Mouse (Mus musculus) thymus, postnatal 36 days (tissue): ENCODE data around the gene Snx5.

Experiments used
- DNase-seq, 2 experiments: peaks; one replicate each; pipeline ENCODE4 v3.0.0; 2022; ENCODE audit warnings: mixed read lengths in 2 of 2

Snx5 gene

GRCm38 (mm10) chr2:144270507-144271420 is at the start of gene Snx5, which contains the start of gene Mgme1:
Gene Snx5, minus strand, starts transcription at chr2:144270906.
Gene Mgme1, plus strand, starts transcription at chr2:144270663.
- DNase-seq = peak; percentile 92 to 94

DNA sequence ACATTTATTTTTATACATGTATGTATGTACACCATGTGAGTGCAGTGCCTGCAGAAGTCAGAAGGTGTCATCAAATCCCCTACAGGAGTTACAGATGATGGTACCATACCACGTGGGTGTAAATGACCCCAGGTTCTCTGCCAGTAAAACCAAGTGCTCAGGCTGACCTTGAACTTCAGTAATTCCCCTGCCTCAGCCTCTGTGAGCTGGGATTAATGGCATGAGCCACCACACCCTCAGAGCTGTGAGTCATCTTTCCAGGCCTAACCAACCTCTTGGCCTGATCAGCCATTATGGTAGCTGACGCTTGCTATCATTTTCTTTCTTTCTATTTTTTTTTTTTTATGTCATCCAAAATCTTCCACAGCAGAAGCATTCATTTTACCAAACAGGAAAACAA is 40.7 kb upstream of the Snx5 start:
- DNase-seq = no peak

DNA sequence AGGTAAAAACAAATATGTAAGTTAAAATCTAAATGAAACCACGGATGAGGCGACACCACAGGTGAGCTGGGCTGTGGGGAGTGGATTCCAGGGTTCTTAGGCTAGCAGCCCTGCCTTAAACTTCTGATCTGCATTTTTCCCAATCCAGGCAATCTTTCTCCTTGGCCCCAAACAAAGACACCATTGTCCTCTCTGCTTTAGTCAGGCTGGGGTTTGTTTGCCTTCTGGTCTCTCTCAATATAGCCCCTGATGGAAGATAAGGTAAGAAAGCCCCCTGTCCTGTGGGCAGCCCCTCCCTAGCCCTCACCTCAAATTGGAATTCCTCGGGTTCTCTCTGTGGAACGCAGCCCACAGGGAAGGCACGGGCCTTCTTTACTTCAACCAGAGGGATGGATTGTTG is 39.6 kb upstream of the Snx5 start:
- no peak for DNase-seq

DNA sequence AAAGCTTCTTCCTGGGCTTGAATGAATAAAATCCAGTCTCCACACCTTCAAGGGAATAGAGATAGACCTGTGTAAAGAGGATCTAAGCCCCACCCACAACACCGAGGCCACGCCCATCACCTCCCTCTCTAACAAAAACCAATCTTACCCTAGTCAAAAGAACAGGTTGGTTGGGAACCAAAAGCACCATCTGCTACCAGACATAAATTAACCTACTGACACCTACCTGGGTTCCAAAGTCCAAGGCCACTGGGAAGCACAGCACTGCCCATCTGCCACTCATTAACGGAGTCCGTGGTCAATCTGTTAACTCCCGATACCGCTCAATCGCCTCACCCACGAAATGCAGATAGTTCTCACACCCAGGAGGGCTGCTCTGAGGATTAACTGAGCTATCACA is 37.9 kb upstream of the Snx5 start:
- DNase-seq = no peak

GRCm38 (mm10) chr2:144305721-144306294 is 35.1 kb upstream of the Snx5 start:
- no peak for DNase-seq

DNA sequence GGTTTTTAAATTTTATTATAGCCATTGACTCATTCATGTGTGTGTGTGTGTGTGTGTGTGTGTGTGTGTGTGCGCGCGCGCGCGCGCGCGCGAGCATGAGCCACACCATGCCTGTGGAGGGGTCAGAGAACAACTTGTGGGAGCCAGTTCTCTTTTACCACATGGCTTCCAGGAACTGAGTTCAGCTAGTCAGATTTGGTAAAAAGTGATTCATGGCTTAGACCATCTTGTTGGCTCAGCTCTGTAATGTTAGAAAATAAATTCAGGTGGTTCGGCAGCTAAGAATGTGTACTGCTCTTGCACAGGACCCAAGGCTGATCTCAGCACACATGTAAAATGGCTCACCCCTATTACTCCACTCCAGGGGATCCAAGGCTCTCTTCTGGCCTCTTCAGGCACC is 30.4 kb upstream of the Snx5 start:
- no peak for DNase-seq

DNA sequence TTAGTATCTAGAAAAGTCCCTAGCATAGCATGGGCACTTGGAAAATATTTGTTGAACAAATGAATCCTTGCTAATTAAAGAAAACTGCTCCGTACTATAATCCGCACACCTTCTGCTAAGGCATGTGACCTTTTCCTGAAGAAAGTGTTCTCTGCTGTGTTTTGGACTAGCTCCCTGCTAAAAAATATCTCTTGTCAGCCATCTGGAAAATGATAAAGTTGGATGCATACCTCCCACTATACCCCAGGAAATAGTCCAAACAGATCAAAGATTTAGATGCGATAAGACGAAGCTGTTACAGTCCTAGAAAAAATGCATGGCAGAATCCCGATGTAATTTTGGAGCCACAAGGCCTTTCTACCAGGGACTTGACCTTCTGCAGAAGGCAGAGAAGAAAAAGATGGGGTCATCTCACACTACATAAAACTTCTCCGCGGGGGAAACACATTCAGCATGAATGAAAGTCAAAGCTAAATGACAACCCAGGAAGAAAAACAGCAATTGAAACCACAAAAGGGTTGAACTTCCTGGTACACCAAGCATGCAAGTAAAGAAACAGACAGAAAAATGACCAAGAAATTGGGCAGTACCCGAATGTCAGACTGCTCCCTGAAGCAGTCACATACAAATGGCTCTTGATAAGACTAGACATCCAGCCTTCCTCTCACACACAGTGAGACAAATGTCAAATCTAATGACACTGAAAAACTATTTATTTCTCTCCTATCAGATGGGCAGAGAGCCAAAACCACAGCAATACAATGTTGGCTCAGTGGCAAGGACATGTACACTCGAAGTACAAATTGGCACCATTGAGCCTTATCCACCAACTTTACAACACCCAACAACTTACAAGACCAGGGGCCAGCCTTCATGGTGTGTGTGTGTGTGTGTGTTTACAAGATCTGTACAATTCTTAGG is 29.3 kb upstream of the Snx5 start:
- DNase-seq = no peak

DNA sequence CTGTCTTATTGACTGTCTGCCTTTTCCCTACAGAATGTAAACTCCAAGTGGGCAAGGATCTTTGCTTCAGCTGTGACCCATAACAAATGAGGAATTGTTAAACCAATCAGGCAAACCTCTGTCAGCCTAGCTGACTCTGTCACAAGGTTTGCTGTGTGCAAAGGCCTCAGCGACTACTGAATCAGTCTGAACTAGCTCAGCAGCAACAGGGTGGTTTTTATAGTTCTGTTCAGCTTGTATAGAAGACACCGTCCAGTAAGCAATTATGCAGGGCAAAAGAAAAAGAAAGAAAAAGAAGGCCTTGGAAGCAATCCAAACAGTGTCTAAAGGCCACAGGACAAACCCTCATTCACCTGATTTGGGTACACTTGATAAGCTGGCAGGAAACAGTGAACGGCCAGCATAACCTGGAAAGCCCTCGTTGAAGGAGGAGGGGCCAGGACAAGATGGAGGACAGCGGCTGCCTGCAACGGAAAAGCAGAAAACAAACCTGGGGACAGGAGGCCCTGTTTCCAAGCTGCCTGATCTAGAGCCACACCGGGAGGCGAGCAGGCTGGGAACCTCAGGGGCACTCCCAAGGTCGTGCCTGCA is 24.5 kb upstream of the Snx5 start:
- DNase-seq = no peak

GRCm38 (mm10) chr2:144291600-144292305 is 21.0 kb upstream of the Snx5 start:
- no peak for DNase-seq

GRCm38 (mm10) chr2:144290321-144290720 is 19.6 kb upstream of the Snx5 start:
- no peak for DNase-seq

- DNase-seq = no peak
These were observed 10.7 kb upstream of the Snx5 start for GRCm38 (mm10) chr2:144281417-144281816.

GRCm38 (mm10) chr2:144280568-144280967 is 9.9 kb upstream of the Snx5 start:
- DNase-seq = no peak

DNA sequence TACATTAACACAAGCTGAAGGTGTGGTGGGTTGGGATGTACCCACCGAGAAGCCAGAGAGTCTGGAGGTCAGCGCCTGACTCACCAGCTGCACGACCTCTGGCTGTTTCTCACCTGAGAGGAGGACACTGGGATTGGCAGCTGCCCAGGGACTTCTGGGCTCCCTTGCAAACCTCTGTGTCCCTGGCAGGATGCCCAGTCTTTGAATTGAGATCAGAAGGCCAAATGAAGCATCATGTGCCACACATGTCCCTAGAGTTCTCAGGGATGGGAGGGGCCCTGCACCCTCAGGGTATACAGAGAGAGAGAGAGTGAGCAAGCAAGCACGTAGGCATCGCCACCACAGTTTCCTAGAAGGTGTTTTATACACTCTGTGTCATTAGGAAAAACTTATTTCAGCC is 9.0 kb upstream of the Snx5 start:
- DNase-seq = no peak

GRCm38 (mm10) chr2:144276885-144277284 is 6.2 kb upstream of the Snx5 start:
- DNase-seq = no peak

DNA sequence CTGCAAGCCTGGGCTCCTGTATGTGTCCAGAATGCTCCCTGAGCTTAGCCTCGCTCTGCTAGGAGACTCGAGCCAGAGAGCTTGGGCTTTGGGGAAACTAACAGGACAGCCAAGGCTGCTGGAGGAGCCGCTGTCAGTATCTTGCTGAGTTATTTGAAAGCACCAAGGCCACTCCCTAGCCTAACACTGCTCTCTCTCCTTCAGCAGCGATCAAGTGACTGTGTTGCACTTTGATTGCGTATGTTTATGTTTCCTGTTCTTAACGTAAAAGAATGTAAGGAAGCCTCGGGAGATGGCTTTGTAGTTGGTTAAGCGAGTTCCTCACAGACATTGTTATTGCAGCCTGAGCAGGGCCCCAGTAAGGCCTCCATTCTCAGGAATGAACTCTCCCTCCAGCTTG is 4.0 kb upstream of the Snx5 start:
- DNase-seq = peak in 1 of 2 experiments; percentile 15

- DNase-seq = no peak
These were observed 1.4 kb upstream of the Snx5 start for GRCm38 (mm10) chr2:144272088-144272487.

DNA sequence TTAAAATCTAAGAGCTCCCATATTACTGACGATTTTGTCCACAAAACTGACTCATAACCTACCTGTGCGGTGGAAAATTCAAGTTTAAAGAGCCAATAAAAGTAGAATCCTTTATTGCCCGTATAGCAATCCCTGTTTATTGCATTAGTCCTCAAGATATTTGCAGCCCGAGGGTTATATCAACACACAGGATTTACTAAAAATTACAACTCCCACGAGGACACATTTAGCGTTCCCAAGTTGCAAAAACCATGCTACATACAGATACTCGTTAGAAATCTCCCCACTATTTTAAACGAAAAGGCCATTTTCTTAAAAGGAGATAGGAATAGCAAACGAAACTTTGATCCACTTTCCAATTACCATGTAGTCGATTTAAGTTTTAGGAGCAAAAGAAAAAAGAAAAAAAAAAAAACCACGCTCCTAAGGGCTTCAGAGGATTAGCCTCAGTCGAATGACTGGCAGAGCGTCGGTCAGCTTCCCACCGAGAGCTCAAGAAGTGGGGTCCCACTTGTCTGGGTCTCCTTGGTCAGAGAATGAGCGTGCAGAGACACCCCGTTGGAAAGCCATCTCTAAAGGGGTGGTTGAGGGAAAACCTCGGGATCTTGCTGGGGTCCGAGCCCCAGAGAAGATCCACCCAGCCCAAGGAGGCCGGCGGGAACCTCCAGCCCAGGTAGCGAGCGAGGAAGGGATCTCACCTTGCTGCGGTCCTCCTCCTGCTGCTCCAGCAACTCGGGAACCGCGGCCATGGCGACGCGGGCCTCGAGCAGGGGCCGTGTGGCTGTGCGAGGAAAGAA is 829 bp downstream of the Snx5 start:
- DNase-seq = no peak

- no peak for DNase-seq
These were observed 1.4 kb downstream of the Snx5 start for GRCm38 (mm10) chr2:144269306-144269650.

DNA sequence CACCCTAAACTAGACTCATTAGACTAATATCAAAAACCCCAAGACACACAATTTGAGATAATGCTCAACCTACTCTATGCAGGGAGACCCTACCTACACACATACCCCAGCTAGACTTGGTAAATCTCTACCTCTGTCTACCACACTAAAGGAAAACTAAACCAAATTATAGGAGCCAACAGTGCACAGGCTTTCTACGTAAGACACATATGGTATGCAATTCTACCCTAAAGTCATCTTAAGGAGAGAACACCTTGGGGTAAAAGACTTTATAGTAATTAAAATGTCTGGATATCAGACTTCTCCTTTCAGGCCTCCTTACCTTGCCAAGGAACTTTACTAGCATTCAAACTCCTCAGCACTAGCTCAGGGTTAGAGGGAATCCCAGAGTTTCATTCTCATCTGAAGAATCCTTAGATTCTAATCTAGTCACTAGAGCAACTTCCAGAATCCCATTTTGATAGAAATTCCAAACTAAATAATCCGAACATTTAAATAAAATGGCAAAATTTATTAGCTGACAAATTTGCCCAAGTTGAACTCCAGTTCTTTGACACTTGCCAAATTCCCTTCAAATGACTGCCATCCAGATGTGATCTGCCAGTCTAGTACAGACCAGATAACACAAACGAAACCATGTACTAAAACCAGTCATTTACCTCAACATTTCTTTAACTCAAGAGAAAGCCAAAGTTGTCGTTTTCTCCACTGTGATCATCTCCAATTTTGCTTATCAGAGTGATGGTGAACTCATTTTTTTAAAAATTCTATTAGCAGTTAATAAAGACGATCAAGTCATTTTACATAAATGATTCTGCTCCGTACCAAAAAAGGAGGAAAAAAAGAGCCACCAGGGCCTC is 2.0 kb downstream of the Snx5 start:
- no peak for DNase-seq

GRCm38 (mm10) chr2:144267731-144268015 is 3.0 kb downstream of the Snx5 start:
- DNase-seq = peak; percentile 21 to 45
